Mouse (Mus musculus) CH12.LX (cell line): ENCODE measurements around the gene Rilpl1.

Source experiments
- CTCF ChIP-seq, 2 experiments: IDR thresholded peaks in 1 of 2; conservative IDR thresholded peaks in 1 of 2; 2 replicates each; pipeline ENCODE4 v1.5.1; 2011 to 2012; ENCODE audit warnings: low read depth in 2 of 2, low read length in 2 of 2, improper control_type of control experiment in 1 of 2, inconsistent platforms in 1 of 2, mild to moderate bottlenecking in 1 of 2, moderate library complexity in 1 of 2
- KAT2A ChIP-seq: IDR thresholded peaks from 2 replicates; pipeline ENCODE4 v1.6.1; 2012; ENCODE audit warnings: low read length, improper control_type of control experiment, inconsistent platforms; ENCODE audit not compliant: insufficient replicate concordance
- MAX ChIP-seq: IDR thresholded peaks from 2 replicates; pipeline ENCODE4 v1.6.1; 2011; ENCODE audit warnings: low read length, improper control_type of control experiment
- POLR2A ChIP-seq: IDR thresholded peaks from 2 replicates; pipeline ENCODE4 v1.6.1; 2011; ENCODE audit warnings: low read depth, mild to moderate bottlenecking, improper control_type of control experiment, low read length
- POLR2AphosphoS2 ChIP-seq: IDR thresholded peaks from 2 replicates; pipeline ENCODE4 v1.6.1; 2011; ENCODE audit warnings: low read depth, low read length, improper control_type of control experiment
- ZC3H11A ChIP-seq: IDR thresholded peaks from 2 replicates; pipeline ENCODE4 v1.6.1; 2012; ENCODE audit warnings: low read depth, mild to moderate bottlenecking, inconsistent platforms, low read length, improper control_type of control experiment
- ZNF384 ChIP-seq: IDR thresholded peaks from 2 replicates; pipeline ENCODE4 v1.6.1; 2012; ENCODE audit warnings: low read depth, low read length, improper control_type of control experiment, inconsistent platforms

DNA sequence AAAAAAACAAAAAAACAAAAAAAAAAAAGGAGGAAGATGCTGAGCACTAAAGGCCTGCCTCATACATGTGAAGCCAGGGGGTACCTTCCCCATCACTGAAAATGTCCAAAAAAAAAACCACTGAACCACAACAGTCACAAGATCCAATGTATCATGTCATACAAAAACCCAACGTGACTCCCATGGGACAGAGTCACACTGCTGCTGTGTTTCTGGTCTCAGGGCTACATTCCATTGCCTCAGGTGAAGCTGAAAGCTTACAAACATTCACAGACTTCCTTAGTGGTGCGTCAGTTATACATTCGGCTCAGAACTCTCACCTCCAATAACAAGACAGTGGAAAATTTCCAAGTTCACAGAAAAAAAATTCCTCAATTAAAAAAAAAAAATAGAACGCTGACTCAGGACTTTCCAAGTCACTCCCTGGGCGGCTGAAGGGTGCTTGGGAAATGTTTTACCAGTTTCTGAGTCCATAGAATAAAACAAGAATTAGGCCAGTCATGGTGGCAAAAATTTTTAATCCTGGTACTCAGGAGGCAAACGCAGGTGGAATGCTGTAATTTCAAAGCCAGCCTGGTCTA, 60.5 kb downstream of the Rilpl1 start:
- TF ChIP-seq CTCF (conservative IDR thresholded peaks at IDR 0.05 in 1 of 2, IDR thresholded peaks at IDR 0.05 in 1 of 2; ENCODE audit: low read depth in 2 of 2, low read length in 2 of 2) (no peak), KAT2A (peak; percentile 69; the same call in 1 of the 2 replicates), ZNF384 (peak; percentile 89), MAX (peak; percentile 32; the same call in 1 of the 2 replicates), POLR2A (0 out of 2 replicates have a peak, but pooled peaks have one; percentile 24), POLR2AphosphoS2 (no peak), ZC3H11A (no peak)
